Mouse (Mus musculus) liver, adult 10 weeks (tissue): ENCODE data around the gene Suds3. TPM values are rescaled to one million over a fixed set of nuclear protein-coding genes. Genes with fewer than 3 reads are reported as not detected.

Source experiments
- polyA plus RNA-seq: library from polyadenylated mRNA; stranded (reverse); fragments of 350-450 nt; fragmentation: Illumina TruSeq; extraction: RNeasy Lipid Tissue Mini Kit (QIAGEN cat#74804); gene quantifications from one replicate; pipeline ENCODE4 v1.2.3, GENCODE M21; 2014; ENCODE audit warnings: low read depth, low replicate concordance

Suds3 gene
- polyA plus RNA-seq: 28.8 TPM

DNA sequence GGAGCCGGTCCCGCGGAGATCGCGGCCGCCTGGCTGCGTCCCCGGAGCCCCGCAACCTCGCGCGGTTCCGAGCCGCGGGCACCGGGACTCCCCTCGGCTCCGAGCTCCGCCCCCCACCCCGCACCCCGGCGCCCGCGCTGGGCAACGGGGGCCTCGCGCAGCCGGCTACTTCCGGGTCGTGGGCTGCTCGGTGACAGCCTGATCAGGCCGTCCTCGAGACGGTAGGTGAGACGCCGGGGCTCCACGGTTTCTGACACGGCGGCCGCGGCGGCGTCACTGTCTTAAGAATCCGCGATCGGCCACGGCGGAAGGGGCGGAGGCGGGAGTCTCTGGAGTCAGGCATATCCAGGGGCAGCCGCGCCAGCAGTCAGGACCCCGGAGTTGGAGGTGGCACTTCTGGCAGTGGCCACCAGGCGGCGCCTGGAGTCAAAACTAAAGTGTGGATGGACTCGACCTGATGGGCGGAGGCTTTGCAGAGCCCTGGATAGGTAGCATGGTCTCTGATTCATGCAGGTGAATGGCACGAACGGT is at the start of gene Suds3:
Suds3 (minus strand) TSS at position 278 of the 531 bp plus-strand sequence.

DNA sequence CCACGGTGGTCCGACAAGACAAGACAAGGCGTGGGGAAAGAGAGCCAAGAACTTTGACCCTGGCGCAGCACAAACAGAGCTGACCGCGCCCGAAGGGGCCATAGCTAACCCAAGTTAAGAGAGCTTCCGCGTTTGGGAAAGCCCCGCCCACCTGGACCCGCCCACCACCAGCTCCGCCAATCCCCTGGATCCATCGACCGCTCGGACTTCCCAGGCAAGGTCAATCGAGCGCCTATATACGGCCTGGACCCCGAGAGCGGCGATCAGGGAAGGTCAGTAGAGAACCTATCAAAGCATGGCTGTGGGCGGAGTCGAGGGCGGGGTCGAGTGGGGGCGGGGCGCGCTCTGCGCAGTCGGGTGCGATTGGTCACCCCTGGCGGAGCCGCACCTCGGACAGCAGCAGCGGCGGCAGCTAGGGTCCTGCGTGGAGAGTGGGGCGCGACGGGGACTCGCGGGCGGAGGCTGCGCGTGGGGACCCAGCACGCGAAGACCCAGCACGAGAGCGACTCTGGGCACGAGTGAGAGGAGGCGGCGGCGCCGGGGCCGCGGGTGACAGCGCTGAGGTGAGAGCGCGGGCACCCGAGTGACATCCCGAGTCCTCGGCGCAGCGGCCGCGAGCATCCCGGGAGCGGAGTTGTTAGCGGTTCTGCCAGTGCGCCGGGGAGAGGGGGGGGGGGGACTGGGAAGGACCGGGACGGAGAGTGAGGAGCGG is 4.0 kb upstream of the Suds3 start, which contains the start of gene Taok3:
Taok3 (plus strand) TSS at position 353 of the 712 bp plus-strand sequence.

Other genes starting within 250 kb of the Suds3 start
- gene Taok3, start 4.0 kb upstream of the Suds3 start, polyA plus RNA-seq: 19.5 TPM
- 38.1 TPM for gene Pebp1, start 171.5 kb upstream of the Suds3 start, polyA plus RNA-seq
- gene Vsig10, start 203.0 kb upstream of the Suds3 start, polyA plus RNA-seq: 1.2 TPM
- gene Wsb2, start 241.2 kb upstream of the Suds3 start, polyA plus RNA-seq: 10.9 TPM